Mouse (Mus musculus) liver, embryonic 14.5 days (tissue): ENCODE measurements around the gene Ak3.

Experiments used
- CTCF ChIP-seq: IDR thresholded peaks from 2 replicates; pipeline ENCODE4 v1.5.1; 2016; ENCODE audit warnings: antibody characterized with exemption, low read depth, control low read depth
- EP300 ChIP-seq: IDR thresholded peaks from 2 replicates; pipeline ENCODE4 v1.6.1; 2016; ENCODE audit warnings: antibody characterized with exemption, low read depth

GRCm38 (mm10) chr19:29032662-29033061, 15.1 kb downstream of the Ak3 start:
- no peak for TF ChIP-seq CTCF
- TF ChIP-seq EP300, result no peak
